In the genomic region with DNA sequence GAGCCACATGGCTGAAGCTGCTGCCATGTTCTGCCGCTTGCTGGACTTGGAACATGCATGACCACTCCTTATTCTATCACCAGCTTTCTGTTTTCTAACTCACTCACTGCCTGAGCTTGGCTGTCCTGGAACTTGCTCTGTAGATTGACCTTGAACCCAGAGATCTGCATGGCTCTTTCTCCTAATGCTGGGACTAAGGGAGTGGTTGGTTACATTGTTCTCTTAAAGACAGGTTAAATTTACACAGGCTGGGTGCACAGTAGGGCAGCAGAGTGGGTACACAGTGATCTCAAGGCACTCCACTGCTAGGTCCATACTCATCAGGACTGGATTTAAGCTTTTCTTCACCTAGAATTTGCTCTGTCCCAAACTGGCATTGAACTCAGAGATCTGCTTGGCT, we compare ENCODE assay signal across 22 mouse cellular contexts. TPM values are rescaled to one million over a fixed set of nuclear protein-coding genes. Genes with fewer than 3 reads are reported as not detected.
DNase-seq lines count a peak whose midpoint lies in the region; ATAC-seq and TF ChIP-seq lines count a peak whose summit lies in the region.
"Had no signal": no experiment of that assay in that cellular context is flagged by ENCODE, and none has a peak within 500 bp of the region (broad histone marks: within the 10 kb centered on the region; RNA-seq: fewer than 3 reads in every experiment).

No protein-coding gene starts in this region.

- H3K27ac ChIP-seq in liver, embryonic 15.5 days (replicated peaks), result peak overlapping the region; percentile 14; the same call in 1 of the 2 replicates
- H3K27ac ChIP-seq: embryonic facial prominence, embryonic 15.5 days; forebrain, embryonic 10.5 days; hindbrain, embryonic 12.5 days had no signal

- H3K36me3 ChIP-seq in liver, embryonic 15.5 days (replicated peaks), result peaks cover 69% of the 10 kb centered on the region

- WGBS in liver, embryonic 15.5 days (ENCODE audit: insufficient replicate concordance), result 86% methylated on average over 1 of the region's 1 CpGs
- 88% methylated on average over 1 of the region's 1 CpGs for WGBS in lung, adult 2 months

- peaks cover 43% of the 10 kb centered on the region for H3K4me1 ChIP-seq in liver, embryonic 15.5 days (replicated peaks)
- peaks cover 4% of the 10 kb centered on the region for H3K4me1 ChIP-seq in lung, adult 2 months (ENCODE audit: control insufficient read depth, insufficient read depth, low read length)

- H3K4me2 ChIP-seq in liver, embryonic 15.5 days, result no peak overlapping the region
- H3K4me2 ChIP-seq: embryonic facial prominence, embryonic 15.5 days; hindbrain, embryonic 12.5 days had no signal

- no peaks in the 10 kb centered on the region for H3K9me3 ChIP-seq in liver, embryonic 15.5 days (replicated peaks)
- H3K9me3 ChIP-seq: embryonic facial prominence, embryonic 15.5 days; forebrain, embryonic 10.5 days; hindbrain, embryonic 12.5 days had no signal

- TF ChIP-seq CTCF in lung, adult 2 months (IDR thresholded peaks at IDR 0.05; ENCODE audit: insufficient read depth, low read length), result no peak

- no peak overlapping the region for H3K9ac ChIP-seq in liver, embryonic 15.5 days
- H3K9ac ChIP-seq: embryonic facial prominence, embryonic 15.5 days; hindbrain, embryonic 12.5 days had no signal

- TF ChIP-seq POLR2A in lung, adult 2 months (IDR thresholded peaks at IDR 0.05; ENCODE audit: borderline replicate concordance, extremely low read depth, low read depth, low read length), result no peak

- no peak overlapping the region for H3K4me3 ChIP-seq in liver, embryonic 15.5 days (replicated peaks)
- no peak overlapping the region for H3K4me3 ChIP-seq in lung, adult 2 months (replicated peaks; ENCODE audit: extremely low read depth, low read depth, low read length)
- H3K4me3 ChIP-seq: embryonic facial prominence, embryonic 15.5 days; erythroblast, embryonic 14.5 days; forebrain, embryonic 10.5 days; hindbrain, embryonic 12.5 days had no signal

- no peak for DNase-seq in liver
- DNase-seq in ES-CJ7 (ENCODE audit: low read depth, low spot score), result peak; percentile 73
- peak; percentile 68 for DNase-seq in ZHBTc4 (ENCODE audit: low read depth, low spot score)
- DNase-seq in lung, adult 2 months, result no peak
- DNase-seq: adrenal gland, postnatal 10 days; cerebellum, adult 2 months; cerebellum, postnatal 14 days; embryo, embryonic 11 days; gastrocnemius, postnatal 36 days; heart, postnatal 10 days; heart, postnatal 4 days had no signal

- no peaks in the 10 kb centered on the region for H3K27me3 ChIP-seq in liver, embryonic 15.5 days
- H3K27me3 ChIP-seq: embryonic facial prominence, embryonic 15.5 days; hindbrain, embryonic 12.5 days had no signal

- ATAC-seq in liver, embryonic 15.5 days (ENCODE audit: insufficient read depth), result no peak
- no peak for ATAC-seq in CD4-positive, CD25-positive, alpha-beta regulatory T cell, adult 4 months
- ATAC-seq: activated CD4-positive, CD25-positive, alpha-beta regulatory T cell, adult 4 months; forebrain, embryonic 14.5 days; hindbrain, embryonic 16.5 days; inflammation-experienced regulatory T-cells, adult 6 months; intestine, postnatal 0 days had no signal

RNA-seq across cellular contexts. Expression of a gene that starts 4.7 kb away (rescaled TPM):
- 60.8 and 62.4 TPM in 2 replicates for polyA plus RNA-seq in liver, embryonic 15.5 days (2015; fragmentation: Nextera tagmentation; extraction: Ambion mirVana)
- 10 to 100 TPM; 27.4 to 42.1 TPM for polyA plus RNA-seq in CD4-positive, CD25-positive, alpha-beta regulatory T cell, adult 4 months (2017; shearing (Covaris generic))
- 9.0 and 15.4 TPM in 2 replicates for polyA plus RNA-seq in lung, adult 2 months (2012; rRNA removed)

RNA-seq across cellular contexts. Expression of a gene that starts 4.8 kb away (rescaled TPM):
- polyA plus RNA-seq in liver, embryonic 15.5 days (2015; fragmentation: Nextera tagmentation; extraction: Ambion mirVana), result 6.0 and 6.6 TPM in 2 replicates
- polyA plus RNA-seq in CD4-positive, CD25-positive, alpha-beta regulatory T cell, adult 4 months (2017; shearing (Covaris generic)), result 10 to 100 TPM; 20.0 to 26.1 TPM
- polyA plus RNA-seq in lung, adult 2 months (2012; rRNA removed), result 8.5 and 10.5 TPM in 2 replicates

RNA-seq across cellular contexts. Expression of a gene that starts 57.5 kb away (rescaled TPM):
- 1.0 and 1.1 TPM in 2 replicates for polyA plus RNA-seq in liver, embryonic 15.5 days (2015; fragmentation: Nextera tagmentation; extraction: Ambion mirVana)
- polyA plus RNA-seq in CD4-positive, CD25-positive, alpha-beta regulatory T cell, adult 4 months (2017; shearing (Covaris generic)), result under 1 TPM; 0.27 to 0.28 TPM
- 4.5 and 5.5 TPM in 2 replicates for polyA plus RNA-seq in lung, adult 2 months (2012; rRNA removed)

Comparison
In these comparisons a context has a peak if more than half of its experiments do, and no peak if none do; other contexts are left out.
1. DNase-seq: peak in ES-CJ7 (single experiment) and ZHBTc4 (single experiment); none in liver (single experiment) and lung, adult 2 months (single experiment).